Mouse (Mus musculus) layer of hippocampus, postnatal 14 days (tissue): Measurements from ENCODE around the gene Tcea3. TPM values are rescaled to one million over a fixed set of nuclear protein-coding genes. Genes with fewer than 3 reads are reported as not detected.

Experiments
- DNase-seq, 2 experiments: peaks; one replicate each; pipeline ENCODE4 v3.0.0; 2021 to 2022; ENCODE audit warnings: low spot score in 2 of 2, mixed read lengths in 1 of 2
- total RNA-seq, 2 experiments: library from RNA; stranded (reverse); gene quantifications; 2 replicates each; pipeline ENCODE4 v1.2.3; 2021

Gene Tcea3
- total RNA-seq, 2 experiments from 2014 or later: 0.31 to 0.44 TPM

DNA sequence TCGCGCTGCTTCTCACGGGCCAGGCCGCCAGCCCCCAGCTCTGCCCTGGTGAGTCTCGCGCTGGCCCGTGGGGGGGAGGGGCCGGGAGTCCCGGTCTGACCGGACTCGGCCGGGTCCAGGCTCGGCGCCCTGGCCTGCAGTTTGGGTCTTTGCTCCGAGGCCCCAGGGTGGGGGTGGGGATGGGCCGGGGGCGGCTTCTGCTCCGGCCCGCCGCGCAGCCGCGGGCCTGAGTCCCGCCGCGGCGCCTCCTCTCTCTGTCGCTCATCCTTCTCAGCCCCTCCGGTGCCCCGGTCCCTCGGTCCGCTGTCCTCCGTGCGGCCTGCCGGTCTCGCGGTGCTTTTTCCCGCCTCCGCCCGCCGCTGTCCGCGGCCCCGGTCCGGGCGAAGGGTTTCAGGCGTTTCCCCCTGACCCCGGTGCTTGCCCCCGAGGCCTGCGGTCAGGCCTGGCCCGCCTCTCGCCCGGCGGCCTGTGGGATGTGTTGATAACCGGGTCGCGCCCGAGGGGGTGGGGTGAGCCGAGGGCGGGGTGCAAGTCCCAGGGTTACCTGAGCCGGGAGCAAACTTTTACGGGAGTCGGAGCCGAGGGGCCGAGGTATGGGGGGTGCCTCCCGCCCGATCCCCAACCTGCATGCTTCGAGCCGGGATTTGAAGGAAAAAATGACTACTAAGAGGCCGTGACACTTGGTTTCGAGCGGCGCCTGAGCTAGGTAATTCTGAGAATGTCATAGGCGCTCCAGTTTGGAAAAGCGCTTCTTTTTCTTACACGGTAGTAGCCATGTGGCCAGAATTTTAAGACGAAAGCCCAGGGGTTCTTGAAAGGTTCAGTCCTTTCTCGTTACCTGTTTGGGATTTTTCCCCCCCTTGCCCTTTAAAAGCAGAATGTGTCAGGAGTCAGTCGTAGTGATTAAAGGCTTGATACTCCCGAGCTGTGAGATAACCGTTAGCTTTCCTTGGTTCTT, 63.8 kb downstream of the Tcea3 start:
- peak in 1 of 2 experiments; percentile 22 for DNase-seq

DNA sequence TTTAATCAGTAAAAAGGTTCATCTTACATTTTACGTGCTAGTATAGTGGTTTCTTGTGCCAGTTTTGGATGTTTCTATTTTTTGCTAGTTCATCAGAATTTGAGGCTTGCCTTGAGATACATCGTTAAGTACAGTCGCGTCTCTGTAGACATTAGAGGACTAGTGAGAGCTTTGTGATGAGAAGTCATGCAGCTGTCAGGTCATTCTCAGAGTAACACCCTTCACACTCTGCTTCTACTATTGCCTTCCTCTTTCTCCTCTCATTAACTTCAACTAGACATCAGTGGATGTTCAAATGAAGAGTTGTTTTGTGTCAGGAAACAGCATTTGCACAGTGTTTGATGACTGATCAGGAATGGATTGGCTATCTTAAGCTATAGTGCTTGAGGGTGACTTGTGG, 65.1 kb downstream of the Tcea3 start:
- DNase-seq: no peak

DNA sequence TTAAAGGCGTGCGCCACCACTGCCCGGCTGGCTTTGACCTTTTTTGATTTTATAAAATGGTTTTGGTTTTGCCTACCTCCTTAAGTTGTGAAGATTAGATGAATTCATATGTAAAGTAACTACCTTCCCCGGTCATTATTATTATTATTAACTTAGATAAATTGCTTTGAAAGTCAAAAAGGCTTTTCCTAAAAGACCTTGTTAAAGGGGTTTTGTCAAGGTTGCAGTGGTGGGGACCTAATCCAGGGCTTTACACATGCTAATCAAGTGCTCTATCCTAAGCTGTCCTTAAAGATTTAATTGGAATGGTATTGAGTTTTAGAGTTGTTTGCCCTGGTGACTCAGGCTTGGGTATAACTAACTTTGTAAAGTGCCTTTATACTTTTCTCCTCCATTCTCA, 70.1 kb downstream of the Tcea3 start:
- DNase-seq: no peak

DNA sequence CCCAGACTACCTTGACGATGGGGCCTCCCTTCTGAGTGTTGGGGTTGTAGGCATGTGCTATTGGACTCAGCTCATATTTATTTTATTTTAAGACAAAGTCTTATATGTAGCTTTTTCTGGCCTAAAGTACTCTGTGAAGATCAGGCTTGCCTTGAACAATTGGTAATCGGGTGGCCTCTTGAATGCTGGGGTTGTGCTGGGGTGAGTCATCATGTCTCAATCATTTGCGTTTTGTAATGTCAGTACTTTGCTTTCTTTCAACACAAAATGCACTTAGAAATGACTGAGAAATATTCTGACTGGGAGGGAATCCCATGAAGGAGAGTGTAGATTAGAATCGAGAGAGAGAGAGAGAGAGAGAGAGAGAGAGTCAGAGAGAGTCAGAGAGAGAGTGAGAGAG, 72.5 kb downstream of the Tcea3 start:
- DNase-seq: no peak

- no peak for DNase-seq
Measured at GRCm38 (mm10) chr4:136324226-136324625, 76.7 kb downstream of the Tcea3 start.

Other genes with a start within 250 kb of the Tcea3 start
- gene Eloa, start 226.0 kb upstream of the Tcea3 start, total RNA-seq: 10 to 100 TPM; 31.7 TPM
- gene Rpl11, start 194.3 kb upstream of the Tcea3 start, total RNA-seq: 100 to 1,000 TPM; 254 to 300 TPM
- gene Id3, start 104.2 kb upstream of the Tcea3 start, total RNA-seq: 10 to 100 TPM; 77.9 to 91.6 TPM
- 1 to 10 TPM; 1.1 to 1.4 TPM for gene E2f2, start 75.3 kb upstream of the Tcea3 start, total RNA-seq
- gene Asap3, start 41.4 kb upstream of the Tcea3 start, total RNA-seq: 1 to 10 TPM; 5.1 to 6.0 TPM
- gene Zfp46, start 37.0 kb downstream of the Tcea3 start, total RNA-seq: 10 to 100 TPM; 69.9 to 74.4 TPM
- gene Hnrnpr, start 63.2 kb downstream of the Tcea3 start, total RNA-seq: 10 to 100 TPM; 97.3 to 99.9 TPM
- 1 to 10 TPM; 1.1 to 1.2 TPM for gene Htr1d, start 175.8 kb downstream of the Tcea3 start, total RNA-seq
- under 1 TPM; 0.55 to 0.88 TPM for gene 6030445D17Rik, start 214.5 kb downstream of the Tcea3 start, total RNA-seq
- gene Luzp1, start 222.0 kb downstream of the Tcea3 start, total RNA-seq: 10 to 100 TPM; 66.5 to 68.6 TPM